Mouse (Mus musculus) telencephalon, adult 2 months (tissue): ENCODE results near the gene Eif2ak4.

Source experiments
- DNase-seq: peaks from one replicate; pipeline ENCODE4 v3.0.0-alpha.2; 2011; ENCODE audit warnings: low read depth, low spot score

Gene Eif2ak4

DNA sequence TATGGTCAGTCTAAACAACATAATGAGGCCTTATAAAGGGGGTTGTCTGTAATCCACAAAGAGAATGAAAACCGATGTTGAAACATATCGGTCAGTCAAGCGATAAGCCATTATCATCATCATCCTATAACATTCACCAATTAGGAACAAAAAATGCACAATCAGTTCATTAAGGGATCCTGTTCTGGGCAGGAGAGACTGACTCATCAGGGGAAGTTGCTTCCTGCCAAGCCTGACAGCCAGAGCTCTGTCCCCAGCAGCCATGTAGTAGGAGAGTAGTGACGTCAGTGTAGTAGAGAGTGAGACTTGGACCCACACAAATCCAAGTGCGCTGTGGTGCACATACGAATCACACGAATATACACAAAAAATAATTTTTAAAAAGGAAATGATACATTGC lies 118.7 kb downstream of the Eif2ak4 start:
- DNase-seq = no peak

DNA sequence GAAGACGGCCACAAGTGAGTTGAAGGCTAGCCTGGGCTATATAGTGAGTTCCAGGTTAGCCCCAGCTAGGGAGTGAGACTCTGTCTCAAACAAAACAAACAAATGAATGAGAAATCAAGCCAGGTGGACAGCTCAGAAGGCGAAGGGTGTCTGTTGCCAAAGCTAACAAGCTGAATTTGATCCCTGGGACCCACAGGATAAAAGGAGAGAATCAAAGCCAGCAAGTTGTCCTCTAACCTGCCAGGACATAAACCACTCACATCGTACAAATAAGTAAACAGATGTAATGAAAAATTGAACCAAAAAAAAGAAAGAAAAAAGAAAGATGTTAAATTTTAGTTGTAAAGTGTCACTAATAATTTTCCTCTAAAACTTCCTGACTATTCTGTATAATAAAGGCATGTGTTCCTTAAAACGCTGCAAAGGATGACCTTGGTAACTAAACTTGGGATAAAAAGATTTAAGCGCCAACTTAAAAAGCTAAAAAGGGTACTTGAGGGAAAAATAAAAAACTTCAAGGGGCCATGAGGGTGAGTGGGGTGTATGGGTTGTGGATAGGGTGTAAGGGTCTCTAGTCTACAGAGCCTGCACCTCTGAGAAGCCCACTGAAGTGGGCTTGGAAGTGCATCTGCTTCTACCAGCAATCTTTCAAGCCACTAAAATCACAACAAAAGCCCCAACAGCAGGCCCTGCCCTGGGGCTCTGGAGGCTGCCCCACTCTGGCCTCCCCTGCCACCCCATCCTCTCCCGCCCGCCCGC lies 121.4 kb downstream of the Eif2ak4 start:
- no peak for DNase-seq

DNA sequence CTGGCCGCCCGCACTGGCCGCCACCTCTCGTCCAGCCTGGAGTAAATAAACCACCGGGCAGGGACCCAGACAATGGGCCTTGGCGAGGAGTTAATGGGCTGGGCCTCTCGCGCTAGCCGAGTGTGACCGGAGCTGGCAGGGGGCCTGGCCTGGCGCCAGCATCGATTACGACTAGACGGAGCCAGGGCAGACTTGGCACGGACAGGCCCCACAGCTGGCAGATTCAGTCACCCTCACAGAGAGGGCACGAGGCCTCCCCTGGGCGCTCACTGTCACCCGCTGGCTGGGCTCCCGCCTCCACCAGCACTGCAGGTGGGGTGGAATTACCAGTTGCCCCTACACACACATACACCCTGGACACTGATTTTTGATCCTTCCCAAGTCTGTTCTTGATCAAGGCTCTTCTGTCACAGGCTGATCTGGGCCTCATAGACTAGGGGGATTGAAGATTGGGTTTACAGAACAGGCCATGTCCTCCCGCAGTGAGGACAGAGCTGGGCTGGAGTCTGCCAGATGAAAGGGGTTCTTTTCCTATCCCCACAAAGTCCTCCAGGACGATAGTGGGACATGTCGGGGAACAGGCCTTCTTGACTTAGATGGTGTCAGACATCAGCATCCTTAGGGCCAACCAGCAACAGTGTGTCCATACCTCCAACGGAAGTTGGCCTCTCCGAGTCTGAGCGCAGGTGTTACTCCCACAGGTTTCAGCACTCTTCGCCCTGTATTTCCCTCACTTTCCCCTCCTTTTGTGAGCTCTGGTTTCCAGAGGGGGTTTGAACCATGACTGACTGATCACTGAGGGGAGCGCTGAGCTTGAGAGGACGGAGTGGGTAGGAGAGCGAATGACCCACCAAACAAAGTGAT lies 122.3 kb downstream of the Eif2ak4 start:
- peak; percentile 48 for DNase-seq

DNA sequence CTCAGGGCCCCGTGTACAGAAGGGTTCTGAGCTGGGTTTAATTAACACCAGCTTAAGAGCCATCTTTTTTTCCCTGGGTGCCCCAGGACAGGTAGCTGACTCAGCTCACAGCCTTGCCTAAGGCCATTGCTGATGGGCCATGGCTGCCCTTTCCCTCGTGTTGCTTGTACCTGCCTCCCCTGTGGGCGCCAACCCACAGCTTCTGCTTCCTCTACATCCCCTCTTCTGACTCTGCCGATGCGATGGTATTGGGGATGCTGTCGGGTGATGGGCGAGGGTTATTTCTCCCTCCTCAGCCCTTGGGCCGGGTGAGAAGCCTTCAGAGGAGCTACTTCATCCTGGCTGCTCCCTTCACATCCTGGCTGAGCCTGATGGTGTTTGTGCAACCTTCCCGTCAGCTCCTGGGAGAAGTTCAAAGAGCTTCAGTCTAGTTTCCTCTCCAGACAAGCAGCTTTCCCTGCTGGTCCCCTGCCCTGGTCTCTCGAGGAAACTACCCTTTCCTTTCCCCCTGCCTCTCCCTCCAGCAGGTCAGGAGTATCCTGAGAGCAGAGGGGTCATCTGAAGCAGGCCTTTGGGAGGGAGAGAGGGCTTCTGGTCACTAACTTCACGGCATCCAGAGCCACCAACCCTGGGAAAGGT lies 123.5 kb downstream of the Eif2ak4 start:
- no peak for DNase-seq

DNA sequence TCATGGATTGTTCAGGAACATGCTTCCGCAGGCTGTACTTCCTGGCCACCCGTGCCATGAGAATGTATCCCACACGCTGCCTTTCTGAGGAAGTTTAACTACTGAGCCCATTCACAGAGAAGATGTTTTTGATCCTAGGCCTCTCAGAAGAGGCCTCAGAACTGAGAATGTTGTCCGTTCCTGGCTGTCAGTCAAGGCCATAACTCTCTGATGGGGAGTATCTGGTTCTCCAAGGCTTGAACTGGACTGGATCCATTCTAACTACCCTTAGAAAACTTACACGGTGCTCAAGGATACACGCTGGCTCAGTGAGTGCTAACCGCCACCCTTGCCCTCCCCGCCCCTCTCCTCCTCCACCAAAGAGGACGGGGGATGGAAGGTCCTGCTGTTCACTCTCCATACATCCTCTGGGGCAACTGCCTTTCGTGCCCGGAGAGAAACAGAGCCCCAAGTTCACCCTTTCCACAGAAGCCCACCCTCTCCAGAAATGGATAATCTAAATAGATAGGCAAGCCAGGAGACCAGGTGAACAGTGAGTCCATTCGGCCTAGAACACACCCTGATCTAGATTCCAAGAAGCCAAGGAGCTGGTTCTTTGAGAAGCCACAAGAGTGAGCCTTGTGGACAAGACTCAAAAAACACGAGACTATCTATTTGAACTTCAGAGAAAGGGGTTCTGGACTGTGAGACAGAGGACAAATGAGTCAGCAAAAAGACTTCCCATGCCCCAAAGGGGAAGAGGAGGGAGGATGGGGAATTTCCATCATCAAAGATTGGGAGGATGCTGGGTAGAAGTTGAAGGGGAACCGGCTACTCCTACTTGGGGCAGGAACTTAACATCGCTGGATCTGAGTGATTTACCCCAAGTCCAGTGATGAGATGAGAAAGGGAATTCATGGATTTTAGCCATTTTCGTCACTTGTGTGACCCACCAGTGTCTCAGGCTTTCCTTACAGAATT lies 124.3 kb downstream of the Eif2ak4 start:
- DNase-seq = no peak

DNA sequence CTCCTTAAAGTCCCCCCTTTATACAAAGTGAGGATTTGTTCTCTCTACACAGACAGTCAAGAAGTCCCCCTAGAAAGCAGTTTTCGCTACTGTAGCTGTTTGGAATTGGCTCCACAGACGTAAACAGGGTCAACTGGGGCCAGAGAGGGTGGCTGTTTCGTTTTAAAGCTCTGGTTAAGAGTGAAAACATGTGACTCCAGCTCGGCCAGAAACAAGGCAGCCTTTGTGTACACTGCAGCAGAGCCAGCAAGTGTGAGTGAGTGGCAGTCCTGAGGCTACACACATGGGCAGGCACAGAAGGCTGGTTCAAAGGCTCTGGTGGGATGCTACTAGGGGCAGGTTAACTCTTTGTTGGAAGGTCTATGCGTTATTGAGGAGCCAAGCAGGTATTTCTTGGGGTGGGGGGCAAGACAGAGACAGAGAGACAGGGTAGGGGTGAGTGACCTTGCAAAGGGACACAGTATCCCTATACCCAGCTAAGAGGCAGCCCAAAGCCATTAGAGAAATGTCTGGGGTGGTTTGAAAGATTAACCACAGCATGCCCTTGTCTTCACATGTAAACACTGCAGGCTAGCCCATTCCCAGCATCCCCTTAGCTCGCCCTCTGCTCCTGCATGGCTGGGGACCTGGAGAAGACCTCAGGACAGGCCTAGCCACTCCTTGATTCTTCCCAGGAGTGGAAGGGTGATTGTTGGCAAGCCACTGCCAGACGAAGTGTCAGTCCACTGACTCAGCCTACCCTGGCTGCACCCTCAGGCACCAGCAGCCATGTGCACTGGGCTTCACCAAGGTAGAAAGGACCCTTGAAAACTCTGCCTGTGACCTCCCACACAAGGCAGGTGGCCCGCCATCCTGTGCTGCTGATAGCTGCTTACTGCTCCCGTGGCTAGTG lies 131.9 kb downstream of the Eif2ak4 start:
- DNase-seq = no peak

DNA sequence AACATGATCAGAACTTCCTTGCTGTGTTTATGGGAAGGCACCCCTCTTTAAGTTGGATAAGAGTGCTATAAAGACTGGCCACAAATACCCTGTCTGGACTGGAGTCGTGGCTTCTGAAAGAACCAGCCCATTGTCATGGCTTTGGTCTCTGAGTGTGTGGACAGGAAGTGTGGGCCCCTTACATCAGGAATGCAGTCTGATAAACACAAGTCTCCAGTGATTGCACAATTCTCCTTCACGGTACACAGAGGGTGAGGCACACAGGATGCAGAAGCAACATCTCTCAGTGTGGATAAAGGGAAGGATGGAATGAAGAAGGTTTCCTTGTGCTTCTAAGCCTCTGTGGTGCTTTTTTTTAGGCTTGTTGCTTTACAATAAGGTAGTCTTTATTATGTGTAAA lies 133.8 kb downstream of the Eif2ak4 start:
- DNase-seq = no peak

DNA sequence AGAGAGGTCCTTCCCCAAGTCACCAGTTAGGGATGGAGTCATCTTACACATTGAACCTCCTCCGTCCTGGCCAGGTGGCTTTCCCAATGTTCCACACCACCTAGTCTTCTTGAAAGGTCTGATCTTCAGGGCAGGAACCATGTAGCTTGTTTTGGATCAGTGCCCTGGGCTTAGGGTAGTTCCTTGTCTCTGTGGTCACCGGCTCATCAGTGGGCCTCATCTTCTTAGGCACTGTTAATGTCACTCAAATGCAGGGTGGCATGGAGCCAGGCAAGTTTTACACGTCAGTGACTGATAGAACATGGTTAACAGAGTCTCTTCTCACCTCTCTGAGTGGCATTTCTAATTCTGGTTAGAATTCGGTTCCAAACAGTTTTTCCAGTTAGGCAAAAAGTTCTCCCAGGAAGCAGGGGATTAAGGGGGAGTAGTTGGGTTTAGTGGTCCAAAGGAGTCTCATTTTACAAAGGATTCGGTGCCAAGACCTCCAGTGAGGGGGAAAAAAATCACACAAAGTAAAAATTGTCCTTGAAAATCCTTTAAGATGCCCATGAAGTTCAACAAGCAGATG lies 134.8 kb downstream of the Eif2ak4 start:
- DNase-seq = no peak

DNA sequence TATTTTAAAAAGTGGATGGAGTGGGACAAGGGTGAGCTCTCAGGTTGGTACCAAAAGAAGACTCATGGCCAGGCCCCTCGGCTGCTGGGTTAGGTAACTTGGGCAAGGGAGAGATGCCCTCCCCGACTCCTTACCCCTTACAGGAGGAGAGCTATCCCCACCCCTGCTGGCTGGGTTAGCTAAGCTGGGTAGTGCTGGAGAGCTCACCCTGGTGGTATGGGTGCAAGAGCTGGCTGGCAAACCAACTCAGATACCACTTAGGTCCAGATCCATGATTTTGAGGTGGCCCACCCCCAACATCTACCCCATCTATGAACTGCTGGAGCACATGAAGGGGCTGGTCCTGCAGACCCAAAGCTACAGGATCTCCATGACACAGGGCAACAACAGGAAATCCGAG lies 136.4 kb downstream of the Eif2ak4 start:
- DNase-seq = no peak
